Mouse (Mus musculus): ENCODE measurements around the gene Ctrb1.
A peak's percentile ranks its signal among the peaks of the same experiment; 100 is the strongest.

DNA sequence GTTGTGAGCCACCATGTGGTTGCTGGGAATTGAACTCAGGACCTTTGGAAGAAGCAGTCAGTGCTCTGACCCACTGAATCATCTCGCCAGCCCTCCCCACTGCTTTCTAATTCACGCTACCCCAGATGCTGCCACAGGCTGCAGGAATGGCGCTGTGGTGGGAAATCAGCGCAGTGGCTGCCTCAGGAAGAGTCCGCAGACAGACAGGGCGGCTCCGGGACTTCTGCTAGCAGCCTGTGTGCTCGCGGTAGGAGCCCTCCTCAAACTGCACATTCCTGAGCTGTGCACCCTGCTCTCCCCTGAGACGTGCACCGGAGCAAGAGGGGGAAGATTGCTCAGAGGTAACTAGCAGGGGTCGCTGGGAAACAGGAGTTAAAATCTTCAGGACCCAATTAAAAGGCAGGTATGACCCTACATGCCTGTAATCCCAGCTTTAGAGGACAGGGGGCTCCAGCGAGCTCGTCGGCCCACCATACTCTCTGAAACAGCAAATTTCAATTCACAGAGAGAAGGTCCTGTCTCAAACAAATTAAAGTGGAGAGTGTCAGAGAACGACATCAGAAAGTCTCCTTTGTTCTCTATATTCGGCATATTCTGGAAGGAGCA is 10.3 kb downstream of the Ctrb1 start:
- TF ChIP-seq POLR2A (IDR thresholded peaks at IDR 0.05; ENCODE audit: borderline replicate concordance, extremely low read depth, low read depth, low read length) (no peak), CTCF (IDR thresholded peaks at IDR 0.05; ENCODE audit: insufficient read depth, low read length) (peak; percentile 14; the same call in 1 of the 2 replicates)
